Mouse (Mus musculus): Measurements from ENCODE around the gene Unc13c.

Gene Unc13c

DNA sequence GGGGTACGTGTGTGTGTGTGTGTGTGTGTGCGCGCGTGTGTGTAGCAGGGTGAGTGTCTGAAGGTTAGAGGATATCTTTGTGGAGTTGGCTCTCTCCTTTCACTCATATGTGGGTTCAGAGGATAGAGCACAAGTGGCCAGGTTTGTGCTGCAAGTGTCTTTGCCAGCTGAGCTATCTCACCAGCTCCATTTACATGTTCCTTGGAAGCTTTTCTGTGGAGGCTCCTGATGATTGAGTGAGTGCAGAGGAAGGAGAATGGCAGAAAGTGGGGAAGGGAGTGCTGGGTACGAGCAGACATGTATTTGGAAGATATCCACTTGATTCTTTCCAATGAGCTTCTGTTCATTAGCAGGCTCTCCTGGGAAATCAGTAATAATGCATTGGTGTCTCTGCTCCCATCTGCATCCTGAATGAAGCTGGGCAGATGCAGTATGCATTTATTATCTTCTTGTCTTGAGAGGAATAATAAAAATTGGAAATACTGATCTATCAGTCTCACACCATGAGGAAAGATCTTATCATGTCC is 86.3 kb downstream of the Unc13c start:
- in situ Hi-C loops (cut with MboI, MseI): no loop called here

DNA sequence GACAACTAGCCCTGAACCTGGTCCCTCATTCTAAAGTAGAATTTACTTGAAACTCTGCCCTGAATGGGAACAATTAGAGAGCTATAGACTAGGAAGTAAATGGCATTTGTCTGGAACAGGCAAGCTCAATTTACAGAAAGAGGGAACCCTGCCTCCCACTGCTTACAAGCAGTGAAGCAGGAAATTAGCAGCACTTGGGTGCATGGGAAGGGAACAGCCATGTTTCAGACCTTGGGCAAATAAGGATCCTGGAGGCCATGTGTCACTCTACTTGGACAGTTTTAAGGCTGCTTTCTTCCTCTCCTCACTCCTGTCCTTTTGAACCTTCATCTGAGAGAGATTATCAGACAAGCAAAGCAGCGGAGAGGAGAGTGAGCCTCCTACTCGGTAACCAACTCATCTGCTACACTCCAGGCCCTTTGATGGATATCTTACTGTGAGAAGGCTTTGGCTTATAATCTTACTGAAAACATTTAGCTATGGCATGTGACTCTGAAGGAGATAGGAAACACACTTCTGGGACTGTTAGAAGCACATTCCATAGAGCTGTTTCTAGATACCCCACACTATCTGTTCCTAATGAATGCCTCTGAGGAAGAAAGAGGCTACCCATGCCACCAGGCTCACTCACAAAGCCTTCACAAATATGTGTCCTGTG is 101.2 kb downstream of the Unc13c start:
- in situ Hi-C loops (cut with MboI, MseI): loop anchor here in 1 of 2 experiments (5.0 kb wide), 1 partner anchor 490 kb away; no protein-coding TSS in a partner anchor

DNA sequence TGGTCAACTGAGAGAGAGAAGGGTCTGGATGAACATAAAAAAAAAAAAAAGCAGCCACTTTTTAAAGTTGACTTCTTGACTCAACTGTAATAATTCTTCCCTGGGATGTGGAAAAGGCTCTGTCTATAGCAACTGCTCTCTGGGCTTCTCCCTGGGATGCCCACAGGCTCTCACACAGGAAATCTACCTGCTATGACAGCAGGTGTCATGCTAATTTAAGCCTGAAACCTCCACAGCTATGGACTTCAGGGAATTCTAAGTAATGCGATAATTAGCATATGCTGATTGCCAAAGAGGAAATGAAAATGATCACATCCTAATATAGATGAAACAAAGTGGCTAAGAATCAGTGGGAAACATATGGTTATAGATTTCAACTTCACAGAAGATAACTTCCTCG is 102.1 kb downstream of the Unc13c start:
- in situ Hi-C loops (cut with MboI, MseI): loop anchor here in 1 of 2 experiments (5.0 kb wide), 1 partner anchor 491 kb away; no protein-coding TSS in a partner anchor

DNA sequence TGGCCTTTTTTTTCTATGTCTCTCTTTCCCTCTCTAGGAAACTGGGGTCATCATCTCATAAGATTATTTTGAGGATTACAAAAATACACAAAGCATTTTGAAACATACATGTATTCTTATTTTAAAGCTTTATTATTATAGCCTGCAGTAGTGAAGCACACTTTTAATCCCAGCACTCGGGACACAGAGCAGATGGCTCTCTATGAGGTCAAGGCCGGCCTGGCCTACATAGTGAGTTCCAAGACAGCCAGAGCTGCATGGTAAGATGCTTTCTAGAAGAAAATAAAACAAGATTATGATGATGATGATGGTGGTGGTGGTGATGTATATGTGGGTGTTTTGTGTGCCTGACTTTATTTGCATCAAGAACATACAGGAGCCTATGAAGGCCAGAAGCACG is 109.3 kb downstream of the Unc13c start:
- in situ Hi-C loops (cut with MboI, MseI): no loop called here

DNA sequence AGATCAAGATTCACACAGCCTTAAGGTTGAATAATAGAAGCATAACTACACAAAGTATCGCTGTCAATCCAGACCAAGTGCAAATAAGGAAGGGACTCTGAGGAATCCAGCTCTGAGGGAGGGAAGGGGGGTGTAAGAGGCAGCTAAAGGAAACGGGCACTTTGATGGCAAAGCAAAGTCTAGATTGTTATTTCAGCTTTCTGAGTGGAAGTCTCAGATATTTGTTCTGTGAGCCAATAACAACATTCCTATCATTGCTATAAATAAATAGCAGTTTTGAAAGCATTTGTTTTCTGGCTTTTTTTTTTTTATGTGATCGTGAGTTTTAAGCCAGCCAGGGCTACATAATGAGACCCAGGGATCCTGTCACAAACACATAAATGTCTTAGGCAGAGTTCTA is 114.5 kb downstream of the Unc13c start:
- in situ Hi-C loops (cut with MboI, MseI): no loop called here

DNA sequence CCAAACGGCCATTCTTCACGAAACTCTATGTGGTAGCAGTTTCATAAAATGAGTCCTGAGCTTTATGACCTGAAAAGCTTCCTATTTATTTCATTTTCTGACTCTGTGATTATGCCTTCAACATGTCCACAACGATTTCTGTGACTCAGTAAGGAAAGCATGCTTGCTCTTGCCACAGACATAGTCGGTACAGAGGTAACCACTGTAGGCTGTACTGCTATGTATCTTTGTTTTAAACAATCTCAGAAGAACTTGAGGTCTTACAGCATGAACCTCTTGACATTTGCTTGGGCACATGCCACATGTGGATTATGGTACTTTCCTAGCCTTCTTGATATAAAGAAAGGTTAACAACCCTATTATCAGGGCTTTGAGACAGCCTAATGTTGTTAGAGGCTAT is 162.1 kb downstream of the Unc13c start:
- in situ Hi-C loops (cut with MboI, MseI): no loop called here

DNA sequence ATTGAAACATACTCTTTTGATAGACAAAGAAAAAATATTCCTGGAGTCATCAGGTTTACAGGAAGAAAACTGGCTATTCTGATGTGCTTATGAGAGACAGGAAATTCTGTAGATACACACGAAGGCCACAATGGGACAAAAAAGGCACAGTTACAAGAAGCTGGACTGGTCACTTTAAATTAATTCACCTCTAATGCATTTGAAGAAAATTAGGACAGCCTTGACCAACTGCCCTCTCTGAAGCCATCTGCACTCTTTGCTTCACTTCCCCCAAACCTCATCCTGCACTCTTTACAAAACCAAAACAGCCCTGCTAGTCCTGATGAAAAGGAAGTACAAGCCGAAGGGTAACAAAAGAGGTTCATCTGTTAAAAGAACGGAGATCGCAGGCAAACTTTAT is 194.2 kb downstream of the Unc13c start:
- in situ Hi-C loops (cut with MboI, MseI): loop anchor here in 1 of 2 experiments (5.0 kb wide), 1 partner anchor 102 kb away; no protein-coding TSS in a partner anchor

DNA sequence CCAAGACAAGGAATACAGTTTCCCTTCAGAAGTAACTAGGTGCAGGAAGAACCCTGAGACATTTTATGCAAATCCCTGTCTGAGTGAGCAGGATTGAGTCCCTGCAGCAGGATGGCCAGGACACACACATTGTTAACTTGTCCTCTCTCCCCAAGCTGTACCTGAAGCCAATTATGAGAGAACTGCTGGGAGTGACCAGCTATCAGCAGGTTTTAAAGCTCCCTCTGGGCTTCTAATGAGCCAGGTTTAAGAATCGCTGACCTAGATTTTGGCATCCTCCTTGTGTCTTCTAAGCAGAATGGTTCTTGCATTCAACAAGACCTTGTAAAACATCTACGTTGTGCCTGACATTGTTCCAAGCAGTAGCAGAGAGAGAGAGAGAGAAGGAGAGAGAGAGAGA is 213.6 kb downstream of the Unc13c start:
- in situ Hi-C loops (cut with MboI, MseI): no loop called here

DNA sequence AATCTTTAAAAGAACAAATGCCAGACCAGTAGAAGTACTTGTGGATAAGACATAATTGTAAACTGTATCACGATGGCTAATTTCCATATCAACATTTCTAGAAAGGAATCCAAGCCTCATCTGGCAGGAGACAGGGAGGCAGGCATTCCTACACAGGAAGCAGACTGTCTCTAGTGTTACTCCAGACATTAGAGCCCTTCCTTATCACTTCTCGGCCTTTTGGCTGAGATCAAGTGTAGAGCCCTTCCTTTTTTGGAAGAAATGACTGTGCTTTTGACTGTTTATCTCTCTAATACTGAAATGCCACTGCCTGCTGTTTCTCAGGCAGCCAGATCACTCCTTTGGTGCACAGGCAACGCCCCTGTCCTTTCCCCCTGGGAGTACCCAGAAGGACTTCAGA is 215.3 kb downstream of the Unc13c start:
- in situ Hi-C loops (cut with MboI, MseI): no loop called here

DNA sequence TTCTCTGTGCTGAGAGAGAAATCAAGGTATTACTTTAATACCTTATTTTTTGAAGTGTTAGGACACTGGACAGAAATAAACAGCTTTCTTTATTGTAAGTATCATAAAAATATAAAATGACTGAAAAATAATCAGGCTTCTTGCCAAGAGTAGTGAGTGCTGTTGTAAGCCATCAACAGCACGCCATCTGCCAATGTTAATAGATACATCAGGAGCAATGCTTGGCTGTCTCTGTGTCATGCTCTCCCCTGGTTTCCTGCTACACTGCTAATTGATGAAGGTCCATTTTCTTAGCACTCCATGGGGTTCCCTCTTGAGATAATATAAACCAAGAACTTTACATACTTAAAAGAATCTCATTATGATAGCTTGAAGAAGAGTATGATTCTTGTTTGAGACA is 217.4 kb downstream of the Unc13c start:
- in situ Hi-C loops (cut with MboI, MseI): no loop called here

DNA sequence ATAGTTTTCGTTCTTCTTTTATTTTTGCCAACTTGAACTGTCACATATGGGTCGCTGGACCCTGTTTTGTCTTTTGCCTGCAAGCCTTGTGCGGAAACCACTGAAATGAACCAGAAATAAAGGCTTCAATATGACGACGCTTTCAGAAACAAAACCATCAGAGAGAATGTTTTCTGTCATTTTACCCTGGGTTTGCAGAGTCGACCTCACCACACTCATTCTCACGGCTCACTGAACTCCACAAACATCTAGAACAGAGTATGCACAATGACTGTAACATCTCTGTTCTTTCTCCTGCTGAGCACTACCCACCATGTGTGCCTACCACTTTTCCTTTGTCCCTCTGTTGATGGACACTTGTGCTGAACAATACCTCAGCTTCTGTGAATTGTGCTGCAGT is 234.3 kb downstream of the Unc13c start:
- in situ Hi-C loops (cut with MboI, MseI): no loop called here

DNA sequence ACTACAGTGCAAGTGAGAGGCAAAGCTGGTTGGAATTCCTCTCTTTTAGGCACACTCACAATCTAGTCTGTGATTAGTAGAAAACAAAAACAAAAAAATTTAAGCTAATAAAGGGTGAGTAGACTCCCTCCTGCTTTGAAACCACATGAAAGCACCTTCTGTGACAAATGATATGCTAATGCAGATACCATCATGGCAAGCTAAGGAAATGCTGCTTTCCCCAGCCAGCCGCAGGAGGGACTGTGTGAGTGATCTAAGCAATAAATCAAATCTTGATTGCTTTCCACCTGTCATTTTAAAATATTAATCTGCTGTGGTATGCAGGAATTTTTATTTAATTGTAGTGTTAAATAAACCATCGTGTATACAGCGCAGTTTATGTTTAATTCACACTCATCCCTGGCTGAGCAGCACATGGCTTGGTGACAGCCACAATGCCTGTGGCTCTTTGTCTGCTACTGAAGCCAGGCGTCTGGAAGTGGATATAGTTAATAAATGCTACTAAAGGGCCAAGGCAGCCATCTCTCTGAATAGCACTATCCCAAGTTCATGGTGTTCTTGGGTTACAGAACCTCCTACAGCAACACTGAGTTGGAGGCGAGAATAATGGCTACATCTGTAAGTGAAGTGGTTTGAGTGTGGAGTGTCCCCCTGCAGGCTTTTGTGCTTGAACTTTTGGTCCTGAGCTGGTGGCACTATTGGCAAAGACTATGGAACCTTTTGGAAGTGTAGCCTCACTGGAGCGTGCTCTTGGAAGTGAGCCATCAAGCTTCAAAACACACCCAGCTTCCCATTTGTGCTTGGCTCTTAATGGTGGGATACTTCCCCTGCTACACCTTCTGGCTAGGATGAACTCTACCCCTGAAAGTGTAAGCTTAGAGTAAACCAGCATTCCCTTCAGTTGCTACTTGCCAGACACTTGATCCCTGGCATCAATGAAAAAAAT is 242.8 kb downstream of the Unc13c start:
- in situ Hi-C loops (cut with MboI, MseI): no loop called here

DNA sequence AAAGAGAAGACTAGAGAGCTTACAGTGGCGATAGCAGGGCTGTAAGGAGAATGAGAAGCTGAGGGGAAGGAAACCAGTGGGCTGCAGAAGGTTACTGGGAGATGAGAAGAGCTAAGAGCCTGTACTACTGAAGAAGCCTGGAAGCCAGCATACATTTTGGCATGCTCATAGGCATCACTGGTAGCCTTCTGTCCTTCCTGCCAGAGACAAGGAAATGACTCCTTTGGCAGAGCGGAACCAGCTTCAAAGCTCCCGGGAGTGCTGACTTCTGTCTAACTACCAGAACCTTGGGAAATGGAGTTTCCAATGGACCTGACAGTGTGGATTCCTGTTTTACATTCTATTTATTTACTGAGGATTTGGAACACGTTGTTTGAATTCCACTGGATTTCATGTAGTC is 244.0 kb downstream of the Unc13c start:
- in situ Hi-C loops (cut with MboI, MseI): no loop called here

DNA sequence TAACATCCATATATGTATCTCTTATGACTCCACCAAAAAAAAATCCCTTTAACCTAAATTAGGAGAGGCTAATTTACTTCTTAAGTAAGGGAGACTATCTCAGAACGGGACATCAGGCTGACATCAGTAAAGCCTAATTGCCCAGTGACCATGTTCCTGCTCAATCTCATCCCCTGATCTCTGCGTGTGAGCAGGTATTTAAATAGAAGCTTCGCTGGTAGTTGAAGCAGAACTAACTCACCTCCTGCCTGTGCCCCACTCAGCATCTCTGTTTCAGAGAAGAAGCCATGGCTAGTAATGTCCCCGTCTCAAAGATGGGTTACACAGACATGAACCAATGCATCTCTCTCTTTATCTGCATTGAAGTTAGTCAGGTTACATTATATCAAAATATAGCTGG is 255.3 kb downstream of the Unc13c start:
- in situ Hi-C loops (cut with MboI, MseI): no loop called here

DNA sequence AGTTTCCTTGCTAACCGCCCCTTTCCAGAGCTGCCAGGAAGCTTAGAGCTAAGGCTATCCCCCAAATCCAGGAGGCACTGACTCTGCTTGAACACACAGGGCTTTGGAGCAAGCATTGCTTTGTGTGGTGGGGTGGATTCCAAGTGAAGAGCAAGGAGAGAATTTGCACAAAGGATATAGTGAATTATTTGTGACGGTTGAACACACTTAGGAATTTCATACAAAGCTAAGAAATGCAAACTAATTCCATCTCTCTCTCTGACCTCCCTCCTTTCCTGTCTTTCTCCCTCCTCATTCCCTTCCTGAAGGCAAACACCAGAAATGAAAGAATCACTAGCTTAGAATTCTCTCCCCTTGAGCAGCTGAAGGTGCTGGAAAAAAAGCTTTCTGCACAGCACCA is 271.7 kb downstream of the Unc13c start:
- in situ Hi-C loops (cut with MboI, MseI): no loop called here

DNA sequence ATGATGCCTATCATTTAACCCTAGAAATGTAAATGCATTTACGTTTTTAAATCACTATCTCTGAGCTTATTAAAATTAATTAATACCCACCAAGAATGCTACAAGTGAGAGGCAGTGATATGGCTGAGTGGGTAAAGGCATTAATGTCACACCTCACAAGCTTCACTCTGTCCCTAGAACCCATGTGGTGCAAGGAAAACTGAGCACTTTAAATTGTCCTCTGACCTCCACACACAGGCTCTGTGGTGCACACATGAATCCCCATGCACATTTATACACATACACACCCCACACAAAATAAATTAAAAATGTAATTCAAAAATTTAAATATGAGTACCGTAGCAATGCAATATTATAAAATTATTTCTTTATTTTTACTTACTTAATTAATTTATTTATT is 287.2 kb downstream of the Unc13c start:
- in situ Hi-C loops (cut with MboI, MseI): no loop called here

DNA sequence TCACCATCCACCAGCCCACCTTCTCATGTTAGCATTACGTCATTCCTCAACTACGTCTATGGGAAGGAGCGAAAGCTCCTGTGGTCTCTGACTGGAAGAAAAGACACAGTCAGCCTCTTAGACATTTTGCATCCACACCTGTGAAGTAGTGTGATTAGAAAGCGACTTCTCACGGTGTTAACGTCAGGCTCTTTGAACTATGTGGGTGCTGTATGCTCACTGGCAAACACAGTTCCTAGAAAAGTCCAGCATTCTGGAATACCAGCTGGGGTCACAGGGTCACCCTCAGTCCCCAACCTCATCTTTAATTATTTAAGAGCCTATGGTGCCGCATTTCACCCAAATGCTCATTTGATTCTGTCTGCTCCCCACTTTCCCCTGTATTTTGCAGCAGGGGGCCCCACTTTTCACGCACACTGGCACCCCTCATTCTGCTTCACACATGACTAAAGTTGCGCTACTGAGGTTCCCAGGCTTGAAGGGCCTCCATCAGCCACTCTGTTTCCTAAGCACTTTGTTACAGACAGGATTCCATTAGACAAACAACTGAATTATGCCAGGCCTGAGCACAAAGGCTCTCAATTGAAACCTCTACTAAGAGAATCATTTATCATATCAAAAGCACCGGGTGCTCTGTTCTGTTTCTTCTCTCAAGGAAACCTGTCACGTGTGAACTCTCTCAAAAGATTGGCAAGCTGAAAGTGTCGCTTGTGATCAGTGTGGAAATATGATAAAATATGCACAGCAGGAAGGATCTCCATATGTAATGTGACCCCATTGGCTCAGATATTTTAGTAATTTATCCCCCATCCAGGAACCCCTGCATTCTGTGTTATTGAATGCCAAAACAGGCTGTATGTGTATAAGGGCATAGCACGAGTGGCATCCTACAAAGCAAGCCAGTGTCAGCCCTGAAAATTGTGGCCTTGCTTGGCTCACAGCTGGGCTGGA is 287.9 kb downstream of the Unc13c start:
- in situ Hi-C loops (cut with MboI, MseI): no loop called here

DNA sequence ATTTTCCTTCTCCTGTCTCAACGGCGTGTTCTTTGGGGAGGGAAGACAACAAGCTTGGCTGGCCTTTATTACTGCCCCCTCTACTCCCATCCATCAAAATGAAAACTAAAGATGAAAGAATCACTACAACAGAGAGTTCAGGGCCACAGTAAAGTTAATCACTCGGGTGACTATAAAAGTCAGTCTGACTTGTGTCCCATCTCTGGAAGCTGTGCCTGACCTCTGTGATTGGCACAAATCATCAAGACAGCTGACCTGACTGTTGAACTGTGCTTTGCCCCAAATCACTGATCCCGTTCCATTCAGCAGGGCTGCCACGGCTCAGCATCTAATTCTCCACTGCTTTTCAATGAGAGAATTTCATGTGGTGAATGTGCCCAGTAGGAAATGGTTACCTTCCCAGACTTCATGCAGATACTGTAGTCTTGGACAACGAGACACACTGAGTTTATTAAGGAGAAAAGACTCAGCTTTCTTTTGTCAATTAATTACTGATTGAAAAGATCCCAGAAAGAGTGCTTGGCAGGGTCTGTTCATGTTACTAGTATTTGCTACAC is 297.0 kb downstream of the Unc13c start:
- in situ Hi-C loops (cut with MboI, MseI): loop anchor here in 1 of 2 experiments (5.0 kb wide), 1 partner anchor 106 kb away; no protein-coding TSS in a partner anchor

DNA sequence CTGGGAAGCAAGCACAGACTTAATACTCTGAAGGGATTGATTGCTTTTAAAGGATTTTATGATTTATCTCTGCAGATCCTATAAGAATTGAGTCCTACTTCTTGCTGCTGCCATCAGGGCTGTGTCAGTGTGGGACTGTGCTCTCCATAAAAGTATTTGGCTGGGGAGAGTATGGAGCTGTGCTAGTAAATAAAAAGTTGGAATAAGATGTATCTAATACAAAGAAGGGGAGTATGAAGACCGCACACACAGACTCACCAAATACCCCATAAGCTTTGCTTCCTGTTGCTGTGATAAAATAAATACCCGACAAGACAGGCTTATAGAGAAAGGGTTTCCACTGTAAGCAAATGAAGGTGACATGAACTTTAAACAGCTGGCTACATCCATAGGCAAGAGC is 298.7 kb downstream of the Unc13c start:
- in situ Hi-C loops (cut with MboI, MseI): loop anchor here in 1 of 2 experiments (5.0 kb wide), 1 partner anchor 107 kb away; no protein-coding TSS in a partner anchor

DNA sequence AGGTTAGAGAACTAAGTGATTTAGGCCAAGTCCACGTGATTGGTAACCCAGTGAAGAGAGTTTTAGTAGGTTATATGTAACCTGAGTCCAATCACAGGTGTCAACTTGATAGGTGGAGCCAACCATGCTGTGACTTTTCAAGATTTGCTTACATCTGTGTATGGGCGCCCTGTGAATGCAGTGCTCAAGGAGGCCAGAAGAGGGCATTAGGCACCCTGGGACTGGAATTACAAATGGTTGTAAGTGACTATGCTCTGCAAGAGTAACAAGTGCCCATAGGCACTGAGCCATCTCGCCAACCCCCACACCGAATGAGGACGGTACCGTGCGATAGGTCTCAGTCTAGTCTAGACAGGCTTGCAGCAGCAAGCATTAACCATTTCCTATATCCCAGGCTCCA is 305.9 kb downstream of the Unc13c start:
- in situ Hi-C loops (cut with MboI, MseI): no loop called here

DNA sequence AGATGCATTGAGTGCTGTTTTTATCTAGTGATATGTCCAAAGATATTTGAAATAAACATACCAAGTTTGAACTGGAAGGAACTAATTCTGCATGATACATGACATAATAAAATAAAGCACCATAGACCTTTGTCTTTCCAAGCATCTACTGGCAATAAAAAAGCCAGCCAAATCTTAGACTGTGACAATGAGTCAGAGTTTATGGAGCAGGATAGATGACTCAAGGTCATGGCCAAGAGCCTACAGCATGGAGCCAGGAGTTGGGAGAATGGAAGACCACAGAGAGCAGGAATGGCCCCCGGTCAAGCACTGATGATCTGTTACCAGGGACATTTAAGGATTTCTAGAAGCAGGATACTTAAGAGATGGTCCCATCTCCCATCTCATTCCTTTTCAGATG is 319.7 kb downstream of the Unc13c start:
- in situ Hi-C loops (cut with MboI, MseI): no loop called here

Measured in T-helper 17 cell (primary cell).